10 mouse cellular contexts compared by ENCODE assay signal in the genomic region with DNA sequence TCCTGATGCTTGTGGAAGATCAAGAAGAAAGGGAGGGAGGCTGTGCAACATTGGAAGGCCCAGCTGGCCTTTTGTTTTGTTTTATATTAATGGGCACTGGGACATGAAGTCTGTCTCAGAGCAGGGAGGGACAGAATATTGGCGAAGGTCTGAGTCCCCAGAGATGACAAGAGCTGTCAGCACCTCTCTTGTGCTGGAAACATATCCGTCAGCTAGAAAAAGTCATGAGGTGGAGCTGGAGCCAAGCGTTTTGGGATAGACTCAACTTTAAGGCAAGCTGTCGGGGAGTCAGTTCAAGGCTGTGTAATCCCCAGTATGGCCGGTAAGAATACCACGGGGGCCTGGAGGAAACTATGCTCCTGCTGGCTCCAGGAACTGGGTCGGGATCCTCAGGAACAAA.
DNase-seq lines count a peak whose midpoint lies in the region; ATAC-seq and TF ChIP-seq lines count a peak whose summit lies in the region.
"Had no signal": no experiment of that assay in that cellular context is flagged by ENCODE, and none has a peak within 500 bp of the region (broad histone marks: within the 10 kb centered on the region; RNA-seq: fewer than 3 reads in every experiment).

No protein-coding gene starts in this region.

- H3K9ac ChIP-seq in heart, embryonic 14.5 days (ENCODE audit: low read length), result no peak overlapping the region
- no peak overlapping the region for H3K9ac ChIP-seq in kidney, embryonic 15.5 days

- peaks cover 21 to 34% of the 10 kb centered on the region in 2 experiments for H3K4me1 ChIP-seq in heart, embryonic 14.5 days (ENCODE audit: control insufficient read depth in 2 of 2, insufficient read depth in 2 of 2, low read length in 2 of 2)
- peaks cover 4% of the 10 kb centered on the region for H3K4me1 ChIP-seq in kidney, embryonic 15.5 days

- H3K27ac ChIP-seq in gastrocnemius, adult 2 months, result peak overlapping the region; percentile 79
- peak overlapping the region; percentile 83 to 93 for H3K27ac ChIP-seq in heart, embryonic 14.5 days (replicated peaks in 1 of 2; ENCODE audit: control insufficient read depth in 1 of 2, insufficient read depth in 1 of 2, low read depth in 2 of 2, low read length in 2 of 2)
- no peak overlapping the region for H3K27ac ChIP-seq in kidney, embryonic 15.5 days
- H3K27ac ChIP-seq: hindbrain, postnatal 0 days had no signal

- WGBS in heart, embryonic 14.5 days, result 21% methylated on average over 7 of the region's 7 CpGs
- WGBS in kidney, embryonic 15.5 days, result 76% methylated on average over 7 of the region's 7 CpGs

- DNase-seq in brain, embryonic 14.5 days (ENCODE audit: low read depth), result peak; percentile 25
- DNase-seq in gastrocnemius, adult 2 months, result peak; percentile 78
- peak; percentile 34 for DNase-seq in lung, postnatal 14 days
- no peak for DNase-seq in testis, postnatal 10 days (ENCODE audit: low spot score)
- no peak for DNase-seq in ovary, postnatal 14 days (ENCODE audit: low spot score)
- DNase-seq: cerebellum, postnatal 25 days had no signal

- TF ChIP-seq POLR2A in brain, embryonic 14.5 days (IDR thresholded peaks at IDR 0.05; ENCODE audit: borderline replicate concordance, extremely low read depth, insufficient read depth, insufficient read length, poor library complexity, severe bottlenecking), result no peak

- intact Hi-C loops in gastrocnemius, adult 2 months (cut with DNase I), result loop anchor here (5.0 kb wide), 1 partner anchor 156 kb away; the partner anchor contains the start of gene En1

- peak overlapping the region; percentile 38 for H3K4me2 ChIP-seq in heart, embryonic 14.5 days (ENCODE audit: low read length)
- no peak overlapping the region for H3K4me2 ChIP-seq in kidney, embryonic 15.5 days

- TF ChIP-seq CTCF in brain, embryonic 14.5 days (IDR thresholded peaks at IDR 0.05; ENCODE audit: borderline replicate concordance, extremely low read depth, insufficient read depth, insufficient read length), result no peak
- TF ChIP-seq CTCF in gastrocnemius, adult 2 months (IDR thresholded peaks at IDR 0.05), result no peak

- no peaks in the 10 kb centered on the region for H3K9me3 ChIP-seq in heart, embryonic 14.5 days (ENCODE audit: control insufficient read depth, low read length)
- H3K9me3 ChIP-seq in kidney, embryonic 15.5 days (replicated peaks), result no peaks in the 10 kb centered on the region

- H3K4me3 ChIP-seq in gastrocnemius, adult 2 months, result no peak overlapping the region
- H3K4me3 ChIP-seq in heart, embryonic 14.5 days (ENCODE audit: control insufficient read depth in 1 of 2, insufficient read depth in 1 of 2, low read depth in 1 of 2, low read length in 2 of 2), result no peak overlapping the region
- no peak overlapping the region for H3K4me3 ChIP-seq in kidney, embryonic 15.5 days (replicated peaks)

- H3K27me3 ChIP-seq in heart, embryonic 14.5 days (ENCODE audit: control insufficient read depth, insufficient read depth, low read length), result no peaks in the 10 kb centered on the region
- H3K27me3 ChIP-seq in kidney, embryonic 15.5 days, result no peaks in the 10 kb centered on the region

- peak; percentile 77 for ATAC-seq in heart, embryonic 14.5 days (ENCODE audit: insufficient number of reproducible peaks, insufficient read depth, low FRiP score, low read depth)
- ATAC-seq in kidney, embryonic 15.5 days (replicated peaks; ENCODE audit: low FRiP score), result no peak
- ATAC-seq: hindbrain, postnatal 0 days; midbrain, embryonic 16.5 days had no signal

- H3K36me3 ChIP-seq in heart, embryonic 14.5 days (ENCODE audit: control insufficient read depth, insufficient read depth, low read length), result no peaks in the 10 kb centered on the region
- no peaks in the 10 kb centered on the region for H3K36me3 ChIP-seq in kidney, embryonic 15.5 days

Comparison
In these comparisons a context has a peak if more than half of its experiments do, and no peak if none do; other contexts are left out.
1. DNase-seq: peak in brain, embryonic 14.5 days (single experiment), gastrocnemius, adult 2 months (single experiment) and lung, postnatal 14 days (single experiment); none in testis, postnatal 10 days (single experiment) and ovary, postnatal 14 days (single experiment).